Mouse (Mus musculus): ENCODE results near the gene Cmip. TPM values are rescaled to one million over a fixed set of nuclear protein-coding genes. Genes with fewer than 3 reads are reported as not detected.

Cmip gene
- polyA plus RNA-seq, 1 experiment from 2014 or later, result 21.8 TPM

DNA sequence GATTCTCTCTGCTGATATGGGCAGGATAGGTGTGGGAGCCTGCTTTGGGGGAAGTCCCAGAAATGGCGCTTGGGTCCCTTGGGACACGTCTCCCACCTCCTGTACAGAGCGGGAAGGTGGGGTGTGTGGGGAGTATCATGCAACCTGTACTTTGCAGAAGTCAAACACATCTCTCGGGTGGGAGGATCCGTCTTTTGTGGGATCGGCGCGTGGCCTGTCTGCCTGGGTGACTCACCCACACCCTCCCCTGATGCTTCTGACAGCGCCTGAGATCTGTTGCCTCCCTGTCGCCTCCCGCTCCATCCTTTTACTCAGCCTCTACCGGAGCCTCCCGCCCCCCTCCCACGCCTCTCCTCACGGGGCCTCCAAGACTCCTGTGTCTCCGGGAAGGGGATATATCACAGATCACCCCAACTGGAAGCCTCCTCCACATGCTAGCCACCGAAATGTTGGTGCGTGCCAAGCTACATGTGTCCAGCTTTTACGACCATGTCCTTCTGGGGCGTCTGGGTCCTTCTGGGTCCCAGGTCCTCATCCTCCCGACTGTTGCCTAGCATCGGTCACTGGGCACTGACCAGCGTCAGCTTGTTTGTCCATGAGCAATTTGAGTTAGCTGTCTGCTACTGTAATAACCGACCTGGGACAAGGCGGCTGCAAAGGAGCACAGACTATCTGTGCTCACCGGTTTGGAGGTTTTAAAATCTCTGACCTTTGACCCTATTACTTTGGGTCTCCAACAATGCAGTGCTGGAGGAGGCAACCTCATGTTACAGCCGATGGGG lies 75.6 kb downstream of the Cmip start:
- no peaks in the 10 kb centered on the region for H3K9me3 ChIP-seq (replicated peaks)
- H3K9ac ChIP-seq, result no peak overlapping the region
- 0 out of 2 replicates have a peak, but pooled peaks have one; percentile 10 for ATAC-seq (replicated peaks; ENCODE audit: low FRiP score)
- H3K27me3 ChIP-seq, result no peaks in the 10 kb centered on the region
- H3K4me3 ChIP-seq (replicated peaks), result no peak overlapping the region
- no peaks in the 10 kb centered on the region for H3K36me3 ChIP-seq
- H3K4me1 ChIP-seq, result peaks cover 71% of the 10 kb centered on the region
- peak overlapping the region; percentile 92 for H3K27ac ChIP-seq
- 46% methylated on average over 27 of the region's 27 CpGs for WGBS
- no peak overlapping the region; the same call in 1 of the 2 replicates for H3K4me2 ChIP-seq

DNA sequence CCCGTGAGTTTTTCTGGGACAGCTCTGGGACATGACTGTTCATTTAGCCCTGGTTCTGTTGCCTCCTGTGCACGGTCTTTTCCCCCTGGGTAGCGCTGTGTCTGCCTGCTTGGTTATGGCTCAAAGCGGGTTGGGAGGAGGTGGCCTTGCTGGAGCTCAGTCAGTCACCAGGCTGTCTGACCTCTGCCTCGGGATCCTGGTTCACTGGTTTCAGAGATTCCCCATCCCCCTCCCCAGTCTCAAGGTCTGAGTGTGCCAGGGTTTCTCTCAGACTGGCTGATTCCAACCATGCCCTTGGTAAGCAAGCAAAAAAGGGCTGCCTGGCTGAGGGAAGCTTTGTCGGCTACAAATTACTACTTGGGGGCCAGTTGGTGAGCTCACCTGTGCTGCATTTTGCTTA lies 76.8 kb downstream of the Cmip start:
- Histone ChIP-seq H3K36me3 (no peaks in the 10 kb centered on the region), H3K4me2 (peak overlapping the region; percentile 41), H3K4me1 (peaks cover 69% of the 10 kb centered on the region), H3K4me3 (replicated peaks) (no peak overlapping the region), H3K9me3 (replicated peaks) (no peaks in the 10 kb centered on the region), H3K27ac (peak overlapping the region; percentile 92), H3K9ac (no peak overlapping the region), H3K27me3 (no peaks in the 10 kb centered on the region)
- 37% methylated on average over 6 of the region's 6 CpGs for WGBS
- peak; percentile 48; the same call in 1 of the 2 replicates for ATAC-seq (replicated peaks; ENCODE audit: low FRiP score)

DNA sequence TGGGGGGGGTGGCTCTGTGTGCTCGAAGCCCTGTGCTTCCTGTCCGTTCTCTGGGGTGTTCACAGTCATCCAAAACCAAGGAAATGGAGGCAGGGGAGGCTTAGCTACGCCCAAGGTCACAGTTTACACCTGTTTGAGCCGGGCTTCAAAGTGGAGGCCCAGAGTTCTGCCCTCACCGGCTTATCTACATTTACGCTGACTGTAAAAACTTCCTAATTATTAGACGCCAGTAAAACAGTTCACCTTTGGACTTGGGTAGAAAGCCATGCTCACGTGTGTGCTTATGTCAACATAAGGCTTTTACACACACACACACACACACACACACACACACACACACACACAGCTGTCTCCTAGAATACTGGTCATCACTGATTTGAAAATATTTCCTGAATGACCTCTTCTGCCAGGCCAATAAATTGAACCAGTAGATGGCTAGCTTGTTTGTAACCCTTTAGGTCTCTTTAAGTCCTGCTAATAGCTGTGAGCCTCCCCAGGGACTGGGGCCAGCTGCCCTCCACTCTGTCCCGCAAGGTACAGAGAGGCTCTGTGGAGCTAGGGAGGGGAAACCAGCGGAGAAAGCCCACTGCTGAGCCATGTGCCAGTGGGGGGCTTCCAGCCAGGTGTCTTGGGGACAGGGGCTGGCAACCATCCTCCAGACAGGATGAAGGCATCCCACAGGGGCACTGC lies 77.3 kb downstream of the Cmip start:
- peak; percentile 17; the same call in 1 of the 2 replicates for ATAC-seq (replicated peaks; ENCODE audit: low FRiP score)
- Histone ChIP-seq H3K4me3 (replicated peaks) (no peak overlapping the region), H3K4me2 (peak overlapping the region; percentile 41), H3K27ac (peak overlapping the region; percentile 92), H3K4me1 (peaks cover 70% of the 10 kb centered on the region), H3K27me3 (no peaks in the 10 kb centered on the region), H3K9ac (no peak overlapping the region), H3K36me3 (no peaks in the 10 kb centered on the region), H3K9me3 (replicated peaks) (no peaks in the 10 kb centered on the region)
- 22% methylated on average over 10 of the region's 10 CpGs for WGBS

DNA sequence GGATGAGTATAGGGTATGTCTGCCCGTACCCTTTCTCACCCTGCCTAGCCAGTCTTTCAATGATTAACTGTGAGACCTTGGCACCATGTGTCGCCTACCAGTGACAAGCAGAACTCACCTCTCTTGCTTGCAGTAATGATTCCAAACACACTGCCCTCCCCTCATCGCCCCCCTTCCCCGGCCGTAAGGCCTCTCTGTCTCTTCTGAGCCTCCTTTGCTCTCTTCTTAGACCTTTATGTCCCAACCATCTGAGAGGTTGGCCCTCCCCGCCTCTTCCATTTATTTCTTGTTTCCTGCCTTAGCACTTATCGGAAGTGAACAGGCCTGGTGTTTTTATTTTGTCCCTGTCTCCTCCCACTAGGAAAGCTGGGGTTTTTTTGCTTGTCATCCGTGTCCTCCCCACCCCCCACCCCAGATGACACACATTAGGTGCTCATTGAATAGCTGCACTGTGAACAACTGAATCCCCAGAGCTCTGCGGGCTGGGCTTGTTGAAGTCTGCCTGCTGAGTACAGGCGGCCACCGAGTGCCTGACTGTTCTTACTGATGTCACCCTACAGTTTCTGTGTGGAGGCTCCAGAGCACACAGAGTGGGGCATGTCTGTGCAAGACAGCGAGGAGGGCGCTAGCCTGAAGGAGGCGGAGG lies 78.0 kb downstream of the Cmip start:
- Histone ChIP-seq H3K9ac (no peak overlapping the region), H3K27me3 (no peaks in the 10 kb centered on the region), H3K27ac (peak overlapping the region; percentile 92), H3K4me1 (peaks cover 71% of the 10 kb centered on the region), H3K4me2 (peak overlapping the region; percentile 29; the same call in 1 of the 2 replicates), H3K9me3 (replicated peaks) (no peaks in the 10 kb centered on the region), H3K4me3 (replicated peaks) (no peak overlapping the region), H3K36me3 (no peaks in the 10 kb centered on the region)
- ATAC-seq (replicated peaks; ENCODE audit: low FRiP score), result peak; percentile 38; the same call in 1 of the 2 replicates
- 29% methylated on average over 14 of the region's 14 CpGs for WGBS

DNA sequence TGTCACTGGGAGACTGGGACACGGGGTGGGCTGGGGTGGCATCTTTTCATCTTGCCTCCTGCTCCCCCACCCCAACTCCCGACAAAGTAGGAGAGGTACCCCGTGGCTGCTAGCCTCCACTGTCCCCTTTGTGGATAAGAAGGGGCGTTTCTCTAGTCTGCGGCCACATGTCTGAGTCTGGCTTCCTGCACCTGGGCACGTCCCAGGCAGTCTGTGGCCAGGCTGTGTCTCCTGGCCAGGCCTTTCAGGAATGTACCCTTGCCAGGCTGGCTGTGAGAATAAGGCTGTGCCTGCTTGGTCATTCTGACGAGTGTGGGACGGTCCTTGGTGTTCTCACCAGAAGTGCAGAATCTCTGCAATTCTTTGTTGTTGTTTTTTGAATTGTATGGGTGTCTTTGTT lies 78.6 kb downstream of the Cmip start:
- ATAC-seq (replicated peaks; ENCODE audit: low FRiP score), result no peak
- H3K4me3 ChIP-seq (replicated peaks), result no peak overlapping the region
- peak overlapping the region; percentile 22; the same call in 1 of the 2 replicates for H3K4me2 ChIP-seq
- no peaks in the 10 kb centered on the region for H3K27me3 ChIP-seq
- H3K36me3 ChIP-seq, result no peaks in the 10 kb centered on the region
- peak overlapping the region; percentile 92 for H3K27ac ChIP-seq
- H3K9me3 ChIP-seq (replicated peaks), result no peaks in the 10 kb centered on the region
- H3K9ac ChIP-seq, result no peak overlapping the region
- H3K4me1 ChIP-seq, result peaks cover 75% of the 10 kb centered on the region
- 46% methylated on average over 8 of the region's 8 CpGs for WGBS

DNA sequence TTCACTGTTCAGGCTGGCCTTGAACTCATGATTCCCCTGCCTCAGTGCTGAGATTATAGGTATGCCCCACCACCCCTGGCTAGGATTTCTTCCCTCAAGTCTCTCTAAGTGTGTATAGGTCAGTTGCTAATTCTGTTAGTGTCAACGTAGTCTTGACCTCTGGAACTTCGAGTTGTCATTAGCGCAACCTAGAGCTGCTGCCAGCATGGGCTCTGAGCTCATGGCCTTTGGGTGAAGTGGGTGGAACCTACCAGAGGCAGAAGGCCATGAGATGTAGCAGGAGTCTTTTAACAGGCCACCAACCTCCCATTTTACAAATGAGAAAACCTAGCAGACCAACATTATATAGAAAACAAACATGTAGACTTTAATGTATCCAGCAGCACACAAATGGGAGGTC lies 80.3 kb downstream of the Cmip start:
- Histone ChIP-seq H3K4me1 (peaks cover 75% of the 10 kb centered on the region), H3K9ac (no peak overlapping the region), H3K27ac (no peak overlapping the region), H3K27me3 (no peaks in the 10 kb centered on the region), H3K9me3 (replicated peaks) (no peaks in the 10 kb centered on the region), H3K4me2 (no peak overlapping the region), H3K36me3 (no peaks in the 10 kb centered on the region), H3K4me3 (replicated peaks) (no peak overlapping the region)
- 63% methylated on average over 3 of the region's 3 CpGs for WGBS
- ATAC-seq (replicated peaks; ENCODE audit: low FRiP score), result no peak

DNA sequence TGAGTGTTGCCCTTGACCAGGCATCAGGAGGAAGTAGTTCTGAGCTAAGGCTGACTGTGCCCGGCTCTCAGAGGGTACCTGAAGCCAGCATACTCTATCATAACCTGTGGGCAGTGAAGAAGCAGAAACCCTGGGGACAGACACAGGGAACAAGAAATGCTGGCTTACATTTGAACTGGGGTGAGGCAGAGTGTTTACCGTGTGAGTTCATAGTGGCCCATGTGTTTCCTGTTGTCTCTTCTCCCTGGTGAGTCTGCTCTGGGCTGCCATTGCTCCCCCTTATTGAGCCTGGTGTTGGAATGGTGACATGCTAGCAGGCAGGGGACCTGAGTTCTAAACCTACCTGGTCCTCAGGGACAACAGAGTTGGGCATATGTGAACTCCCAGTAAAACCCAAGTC lies 81.8 kb downstream of the Cmip start:
- H3K4me1 ChIP-seq, result peaks cover 74% of the 10 kb centered on the region
- H3K4me2 ChIP-seq, result no peak overlapping the region
- H3K27me3 ChIP-seq, result no peaks in the 10 kb centered on the region
- no peak for ATAC-seq (replicated peaks; ENCODE audit: low FRiP score)
- no peaks in the 10 kb centered on the region for H3K9me3 ChIP-seq (replicated peaks)
- WGBS, result 56% methylated on average over 2 of the region's 2 CpGs
- no peak overlapping the region for H3K4me3 ChIP-seq (replicated peaks)
- H3K9ac ChIP-seq, result no peak overlapping the region
- H3K27ac ChIP-seq, result 0 out of 2 replicates have a peak overlapping the region, but pooled peaks have one; percentile 45
- H3K36me3 ChIP-seq, result no peaks in the 10 kb centered on the region

DNA sequence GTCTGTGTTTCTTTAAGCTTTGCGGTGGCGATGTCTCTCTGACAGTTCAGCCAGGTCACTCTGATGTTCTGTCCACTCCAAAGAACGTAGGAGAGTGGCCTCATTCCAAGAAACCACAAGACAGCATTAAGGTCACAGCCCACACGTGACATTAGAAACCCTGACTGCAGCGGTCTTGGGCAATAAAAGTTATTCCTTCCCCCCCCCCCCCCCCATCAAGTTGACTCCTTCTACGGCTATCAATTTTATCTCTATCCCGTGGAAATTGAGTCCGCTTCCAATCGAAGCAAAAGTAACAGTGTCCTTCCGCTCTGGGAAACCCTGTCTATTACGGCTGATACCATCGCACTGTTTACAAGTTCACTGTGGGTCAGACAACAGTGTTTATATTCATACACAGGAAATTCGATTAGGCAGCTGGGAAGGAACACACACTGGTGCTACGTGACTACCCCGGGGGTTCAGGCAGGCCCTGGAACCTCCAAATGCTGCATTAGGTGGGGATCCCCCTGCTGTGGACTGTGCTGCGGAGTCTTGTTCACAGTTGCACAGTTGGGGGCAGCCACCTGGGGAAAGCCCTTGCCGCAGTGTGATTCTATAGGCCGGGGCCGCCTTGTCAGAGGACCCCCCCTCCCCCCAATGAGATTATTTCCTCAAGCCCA lies 82.6 kb downstream of the Cmip start:
- 14% methylated on average over 19 of the region's 19 CpGs for WGBS
- Histone ChIP-seq H3K4me3 (replicated peaks) (no peak overlapping the region), H3K9me3 (replicated peaks) (no peaks in the 10 kb centered on the region), H3K4me2 (peak overlapping the region; percentile 39), H3K27me3 (no peaks in the 10 kb centered on the region), H3K4me1 (peaks cover 70% of the 10 kb centered on the region), H3K9ac (no peak overlapping the region), H3K27ac (peak overlapping the region; percentile 76), H3K36me3 (no peaks in the 10 kb centered on the region)
- no peak; the same call in 1 of the 2 replicates for ATAC-seq (replicated peaks; ENCODE audit: low FRiP score)

DNA sequence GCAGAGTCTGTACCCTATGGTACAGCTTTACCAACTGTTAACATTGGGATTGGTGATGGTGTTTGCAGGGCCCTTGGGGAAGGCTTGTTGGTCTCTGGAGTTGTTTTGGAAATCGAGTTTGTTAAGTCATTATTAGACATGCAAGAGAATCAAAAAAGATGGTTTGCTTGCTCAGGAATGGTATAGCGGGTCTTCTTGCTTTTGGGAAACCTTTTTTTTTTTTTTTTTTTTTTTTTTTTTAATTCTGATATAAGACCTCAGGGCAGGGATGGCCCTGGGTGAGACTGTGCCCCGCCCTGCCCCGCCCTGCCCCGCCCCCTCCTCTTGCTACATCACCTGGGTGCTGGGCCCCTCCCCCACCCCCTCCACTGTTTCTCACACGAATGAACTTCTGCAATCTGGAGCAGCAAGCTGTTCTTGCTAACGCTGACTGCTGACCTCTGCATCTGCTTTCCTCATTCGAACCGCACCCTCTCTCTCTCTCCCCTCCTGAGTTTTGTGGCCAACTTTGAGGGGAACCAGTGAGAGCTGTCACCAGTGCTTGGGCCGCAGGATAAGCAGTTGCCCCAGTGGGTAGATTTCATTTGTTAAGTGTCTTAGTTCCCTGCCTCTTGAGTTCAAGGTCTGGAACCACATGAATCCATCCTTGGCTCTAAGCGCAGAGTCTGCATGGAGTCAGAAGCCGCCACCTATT lies 83.2 kb downstream of the Cmip start:
- Histone ChIP-seq H3K4me1 (peaks cover 69% of the 10 kb centered on the region), H3K4me2 (peak overlapping the region; percentile 39)

DNA sequence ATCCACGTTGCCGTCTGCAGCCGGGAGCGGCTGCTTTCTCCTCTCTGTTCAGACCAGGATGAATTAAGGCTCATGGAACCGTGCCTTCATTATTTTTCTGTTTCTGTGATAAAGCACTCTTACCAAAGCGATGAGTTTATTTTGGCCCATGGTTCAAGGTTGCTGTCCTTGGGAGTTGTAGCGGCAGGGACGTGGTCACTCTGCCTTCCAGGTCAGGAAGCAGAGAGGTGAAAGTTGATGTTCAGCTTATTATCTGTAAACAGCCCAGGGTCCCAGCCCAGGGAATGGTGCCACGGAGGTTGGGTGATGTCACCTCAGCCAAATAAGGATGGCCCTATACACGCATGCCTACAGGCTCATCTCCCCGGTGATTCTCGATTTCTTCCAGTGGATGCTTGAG lies 83.9 kb downstream of the Cmip start:
- Histone ChIP-seq H3K27me3 (no peaks in the 10 kb centered on the region), H3K36me3 (no peaks in the 10 kb centered on the region), H3K4me1 (peaks cover 69% of the 10 kb centered on the region), H3K9ac (no peak overlapping the region), H3K4me2 (no peak overlapping the region), H3K9me3 (replicated peaks) (no peaks in the 10 kb centered on the region), H3K27ac (0 out of 2 replicates have a peak overlapping the region, but pooled peaks have one; percentile 75), H3K4me3 (replicated peaks) (no peak overlapping the region)
- 84% methylated on average over 12 of the region's 12 CpGs for WGBS
- ATAC-seq (replicated peaks; ENCODE audit: low FRiP score), result no peak

More for the DNA sequence above, 83.2 kb downstream of the Cmip start:
- Histone ChIP-seq H3K36me3 (no peaks in the 10 kb centered on the region), H3K9me3 (replicated peaks) (no peaks in the 10 kb centered on the region), H3K9ac (no peak overlapping the region), H3K4me3 (replicated peaks) (no peak overlapping the region), H3K27ac (peak overlapping the region; percentile 76), H3K27me3 (no peaks in the 10 kb centered on the region)
- 34% methylated on average over 12 of the region's 12 CpGs for WGBS
- ATAC-seq (replicated peaks; ENCODE audit: low FRiP score), result no peak

DNA sequence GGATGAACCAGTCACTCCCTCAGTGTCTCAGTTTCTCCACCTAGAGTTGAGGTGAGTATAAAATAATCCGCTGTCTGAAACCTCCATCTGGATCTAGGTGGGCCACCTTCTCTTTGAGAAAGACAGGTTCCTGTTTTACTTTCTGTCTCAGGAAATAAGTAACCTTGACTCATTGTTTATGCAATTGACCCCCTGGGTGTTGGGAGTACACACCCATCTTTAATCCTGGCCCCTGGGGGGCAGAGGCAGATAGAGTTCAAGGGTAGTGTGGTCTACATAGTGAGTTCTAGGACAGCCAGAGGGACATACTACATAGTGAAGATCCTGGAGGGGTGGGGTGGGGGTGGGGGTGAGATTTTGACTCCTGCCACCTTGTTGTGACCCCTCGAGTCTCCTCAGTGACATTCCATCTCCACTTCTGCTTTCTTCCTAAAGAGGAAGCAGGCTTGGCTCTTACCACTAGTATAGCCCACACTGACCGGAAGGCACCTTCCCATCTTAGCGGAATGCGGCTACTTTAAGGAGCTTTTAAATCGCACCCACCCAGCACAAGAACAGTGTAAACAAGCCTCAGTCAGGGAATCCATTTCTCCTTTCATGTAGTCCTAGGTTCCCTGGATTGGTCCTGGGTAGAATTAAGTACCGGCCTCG lies 86.0 kb downstream of the Cmip start:
- 65% methylated on average over 8 of the region's 8 CpGs for WGBS

More for the DNA sequence above, 86.0 kb downstream of the Cmip start:
- H3K36me3 ChIP-seq, result no peaks in the 10 kb centered on the region
- no peaks in the 10 kb centered on the region for H3K27me3 ChIP-seq
- H3K4me3 ChIP-seq (replicated peaks), result no peak overlapping the region
- H3K4me2 ChIP-seq, result no peak overlapping the region
- H3K27ac ChIP-seq, result 0 out of 2 replicates have a peak overlapping the region, but pooled peaks have one; percentile 10
- no peak for ATAC-seq (replicated peaks; ENCODE audit: low FRiP score)
- peaks cover 68% of the 10 kb centered on the region for H3K4me1 ChIP-seq
- H3K9me3 ChIP-seq (replicated peaks), result no peaks in the 10 kb centered on the region
- no peak overlapping the region for H3K9ac ChIP-seq
